Mouse (Mus musculus): ENCODE results near the gene Sirpb1b. TPM values are rescaled to one million over a fixed set of nuclear protein-coding genes. Genes with fewer than 3 reads are reported as not detected.

Sirpb1b gene
- polyA plus RNA-seq (2012; rRNA removed; ENCODE audit: low replicate concordance) = 0.11 and 0.55 TPM in 2 replicates

GRCm38 (mm10) chr3:15574887-15575286 lies at the start of gene Sirpb1b:
Gene Sirpb1b (minus strand): TSS chr3:15575065.

Other genes starting within 250 kb of the Sirpb1b start
- 0.32 TPM in 2 replicates for gene Gm9733, start 242.8 kb downstream of the Sirpb1b start, polyA plus RNA-seq (2012; rRNA removed; ENCODE audit: low replicate concordance)
- gene Sirpb1a, start 148.5 kb downstream of the Sirpb1b start, polyA plus RNA-seq (2012; rRNA removed; ENCODE audit: low replicate concordance) = 0.29 and 1.4 TPM in 2 replicates

Measured in subcutaneous adipose tissue, adult 2 months (tissue).